Mouse (Mus musculus) thymus, adult 2 months (tissue): ENCODE data around the gene Ube3b.

Source experiments
- CTCF ChIP-seq: fragments of 200-500 bp; IDR thresholded peaks from 2 replicates; pipeline ENCODE4 v1.5.1; 2012; ENCODE audit warnings: mild to moderate bottlenecking, control low read depth, low read length, moderate library complexity, borderline replicate concordance; ENCODE audit not compliant: control insufficient read depth, poor library complexity, insufficient read depth; ENCODE audit errors: extremely low read depth
- POLR2A ChIP-seq: fragments of 200-500 bp; IDR thresholded peaks from 2 replicates; pipeline ENCODE4 v1.6.1; 2012; ENCODE audit warnings: mild to moderate bottlenecking, low read length, control low read depth, moderate library complexity; ENCODE audit not compliant: control insufficient read depth, poor library complexity, insufficient read depth; ENCODE audit errors: extremely low read depth

GRCm38 (mm10) chr5:114407810-114408209 lies 27.4 kb downstream of the Ube3b start:
- no peak for TF ChIP-seq CTCF
- TF ChIP-seq POLR2A: no peak
